ENCODE assay signal across 9 mouse cellular contexts in genomic region chr5:111535978-111536377, GRCm38 (mm10).
DNase-seq lines count a peak whose midpoint lies in the region; ATAC-seq lines count a peak whose summit lies in the region.
"Had no signal": no experiment of that assay in that cellular context is flagged by ENCODE, and none has a peak within 500 bp of the region (broad histone marks: within the 10 kb centered on the region; RNA-seq: fewer than 3 reads in every experiment).

No protein-coding gene starts in this region.

- no peaks in the 10 kb centered on the region for H3K27me3 ChIP-seq in embryonic facial prominence, embryonic 14.5 days (replicated peaks; ENCODE audit: control insufficient read depth, insufficient read depth, low read length)
- H3K27me3 ChIP-seq in heart, embryonic 16.5 days (ENCODE audit: control insufficient read depth, insufficient read depth, low read length) = peaks cover 30% of the 10 kb centered on the region

- DNase-seq in embryo, embryonic 10 days (ENCODE audit: low spot score) = peak; percentile 68
- DNase-seq in embryo, embryonic 9.5 days (ENCODE audit: extremely low spot score) = no peak
- DNase-seq in embryonic facial prominence, embryonic 14.5 days (ENCODE audit: low spot score) = peak; percentile 6
- DNase-seq in kidney, postnatal 4 days = peak; percentile 75 to 84
- peak; percentile 85 for DNase-seq in skeletal muscle tissue, adult 2 months (ENCODE audit: low read depth, low spot score)
- no peak for DNase-seq in frontal cortex, postnatal 36 days (ENCODE audit: low spot score in 2 of 2)

- no peak overlapping the region for H3K9ac ChIP-seq in embryonic facial prominence, embryonic 14.5 days (ENCODE audit: low read depth, low read length)
- H3K9ac ChIP-seq in heart, embryonic 16.5 days (ENCODE audit: low read length) = no peak overlapping the region

- no peak overlapping the region for H3K4me2 ChIP-seq in embryonic facial prominence, embryonic 14.5 days (ENCODE audit: low read depth, low read length)
- H3K4me2 ChIP-seq in heart, embryonic 16.5 days (ENCODE audit: low read depth, low read length) = no peak overlapping the region

- no peaks in the 10 kb centered on the region for H3K9me3 ChIP-seq in embryonic facial prominence, embryonic 14.5 days (ENCODE audit: control insufficient read depth, low read length)
- H3K9me3 ChIP-seq in heart, embryonic 16.5 days (replicated peaks; ENCODE audit: control insufficient read depth, low read length) = no peaks in the 10 kb centered on the region

- peaks cover 17% of the 10 kb centered on the region for H3K4me1 ChIP-seq in embryonic facial prominence, embryonic 14.5 days (ENCODE audit: control insufficient read depth, insufficient read depth, low read length)
- H3K4me1 ChIP-seq in heart, embryonic 16.5 days (ENCODE audit: control insufficient read depth, insufficient read depth, low read length) = peaks cover 40% of the 10 kb centered on the region

- WGBS in embryonic facial prominence, embryonic 14.5 days = 50% methylated on average over 9 of the region's 13 CpGs
- 15% methylated on average over 13 of the region's 13 CpGs for WGBS in heart, embryonic 16.5 days

- no peak overlapping the region for H3K4me3 ChIP-seq in embryonic facial prominence, embryonic 14.5 days (ENCODE audit: low read depth, low read length)
- H3K4me3 ChIP-seq in heart, embryonic 16.5 days (ENCODE audit: low read length) = no peak overlapping the region
- H3K4me3 ChIP-seq: myocyte had no signal

- ATAC-seq in embryonic facial prominence, embryonic 14.5 days (ENCODE audit: low read depth) = no peak
- peak; percentile 87 for ATAC-seq in heart, embryonic 16.5 days (replicated peaks; ENCODE audit: extremely low read depth, insufficient read depth, low FRiP score)
- ATAC-seq in cerebellum, adult (ENCODE audit: insufficient number of reproducible peaks, low FRiP score, low TSS enrichment) = no peak

- H3K36me3 ChIP-seq in embryonic facial prominence, embryonic 14.5 days (ENCODE audit: control insufficient read depth, insufficient read depth, low read length) = no peaks in the 10 kb centered on the region
- H3K36me3 ChIP-seq in heart, embryonic 16.5 days (ENCODE audit: control insufficient read depth, insufficient read depth) = no peaks in the 10 kb centered on the region

- H3K27ac ChIP-seq in embryonic facial prominence, embryonic 14.5 days (replicated peaks; ENCODE audit: low read depth, low read length) = no peak overlapping the region
- peak overlapping the region; percentile 49 for H3K27ac ChIP-seq in heart, embryonic 16.5 days (ENCODE audit: low read length)

Comparison
In these comparisons a context has a peak if more than half of its experiments do, and no peak if none do; other contexts are left out.
1. DNase-seq: peak in embryo, embryonic 10 days (single experiment), embryonic facial prominence, embryonic 14.5 days (single experiment), kidney, postnatal 4 days (2 of 2) and skeletal muscle tissue, adult 2 months (single experiment); none in embryo, embryonic 9.5 days (single experiment) and frontal cortex, postnatal 36 days (0 of 2).